Mouse (Mus musculus) small intestine, adult 2 months (tissue): ENCODE measurements around the gene Lor.

ENCODE experiments used
- CTCF ChIP-seq: fragments of 200-500 bp; IDR thresholded peaks from 2 replicates; pipeline ENCODE4 v1.5.1; 2012; ENCODE audit warnings: low read depth, mild to moderate bottlenecking, control low read depth, inconsistent platforms, low read length, moderate library complexity, mixed read lengths; ENCODE audit not compliant: insufficient replicate concordance, insufficient read length; ENCODE audit errors: extremely low read depth
- POLR2A ChIP-seq: fragments of 200-500 bp; IDR thresholded peaks from 2 replicates; pipeline ENCODE4 v1.6.1; 2012; ENCODE audit warnings: low read depth, mild to moderate bottlenecking, control low read depth, inconsistent platforms, low read length, moderate library complexity

DNA sequence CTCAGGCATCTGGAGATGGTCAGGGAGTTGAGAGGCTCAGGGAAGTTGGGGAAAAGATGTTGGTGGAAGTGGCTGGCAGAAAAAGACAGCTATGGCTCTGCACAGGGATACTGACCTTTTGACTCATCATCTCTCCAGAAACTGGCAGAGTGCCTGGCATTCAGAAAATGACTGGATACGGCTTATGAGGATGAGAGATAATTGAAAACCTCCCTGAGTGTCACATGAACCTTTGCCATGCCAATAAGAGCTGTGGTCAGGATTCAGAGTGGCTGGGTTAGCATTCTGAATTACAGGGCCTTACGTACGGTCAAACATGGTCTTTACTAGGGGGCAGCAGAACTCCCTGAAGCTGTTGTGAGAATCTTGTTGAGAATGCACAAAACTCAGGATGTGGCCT lies 38.0 kb upstream of the Lor start:
- no peak for TF ChIP-seq POLR2A
- TF ChIP-seq CTCF: no peak
